Mouse (Mus musculus) cerebellum, adult 2 months (tissue): ENCODE results near the gene Arhgef33.

Source experiments
- CTCF ChIP-seq: fragments of 200-500 bp; IDR thresholded peaks from 2 replicates; pipeline ENCODE4 v1.5.1; 2011; ENCODE audit warnings: low read depth, mild to moderate bottlenecking, control low read depth, low read length, moderate library complexity, borderline replicate concordance; ENCODE audit not compliant: insufficient read depth
- POLR2A ChIP-seq: fragments of 200-500 bp; IDR thresholded peaks from 2 replicates; pipeline ENCODE4 v1.6.1; 2011; ENCODE audit warnings: low read length, control low read depth, borderline replicate concordance; ENCODE audit not compliant: insufficient read depth

DNA sequence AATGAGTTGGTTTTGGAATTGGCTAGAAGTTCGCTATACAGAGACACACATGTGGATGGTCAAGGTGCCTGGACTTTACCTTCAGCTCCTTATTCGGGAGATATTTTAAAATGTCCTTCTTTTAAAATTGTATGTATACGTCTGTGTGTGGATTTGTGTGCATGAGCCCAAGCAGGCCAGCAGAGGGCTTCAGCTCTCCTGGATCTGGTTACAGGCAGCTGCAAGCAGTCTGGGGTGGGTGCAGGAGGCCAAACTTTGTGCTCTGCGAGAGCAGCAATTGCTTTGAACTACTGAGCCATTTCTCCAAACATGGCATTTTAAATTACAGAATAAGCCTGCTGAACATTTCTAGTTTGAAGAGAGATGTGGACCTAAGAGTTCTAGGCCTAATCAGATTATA lies 38.1 kb downstream of the Arhgef33 start:
- TF ChIP-seq POLR2A (no peak), CTCF (no peak)
